Mouse (Mus musculus) left cerebral cortex, adult 2 months (tissue): ENCODE results near the gene Sostdc1. TPM values are rescaled to one million over a fixed set of nuclear protein-coding genes. Genes with fewer than 3 reads are reported as not detected.

Experiments used
- DNase-seq, 2 experiments: peaks; one replicate each; pipeline ENCODE4 v3.0.0; 2021 to 2022; ENCODE audit warnings: low spot score in 2 of 2, mixed read lengths in 1 of 2; ENCODE audit errors: extremely low spot score in 1 of 2
- H3K27ac ChIP-seq: fragments of 200-600 bp; 2 replicates; pipeline ENCODE4 v1.8.1; 2022
- H3K4me3 ChIP-seq: fragments of 200-600 bp; 2 replicates; pipeline ENCODE4 v1.8.1; 2022
- CTCF ChIP-seq: fragments of 200-600 bp; IDR thresholded peaks from 2 replicates; pipeline ENCODE4 v1.8.1; 2022; ENCODE audit warnings: antibody characterized with exemption, mild to moderate bottlenecking, moderate library complexity
- intact Hi-C: fragments of 180-260 bp; cut with DNase I; formaldehyde crosslinking; loops from one replicate; pipeline ENCODE4 v1.15.1; 2025
- long read RNA-seq, 2 experiments: library from polyadenylated mRNA; stranded (forward); transcript quantifications; one replicate each; pipeline ENCODE4 v2.0.0; 2021; ENCODE audit warnings: borderline mapping rate in 2 of 2
- total RNA-seq, 2 experiments: library from RNA; stranded (reverse); gene quantifications; 2 replicates each; pipeline ENCODE4 v1.2.3; 2021

Gene Sostdc1
- total RNA-seq: 1 to 10 TPM; 2.0 to 2.9 TPM
- long read RNA-seq, experiment 1, partial matches to known transcripts: 0 of 1 reads
- long read RNA-seq, experiment 1, other reads (novel, unspliced or antisense): 0 of 1 reads
- long read RNA-seq, experiment 2, partial matches to known transcripts: 1 of 3 reads
- long read RNA-seq, experiment 2, other reads (novel, unspliced or antisense): 0 of 3 reads

DNA sequence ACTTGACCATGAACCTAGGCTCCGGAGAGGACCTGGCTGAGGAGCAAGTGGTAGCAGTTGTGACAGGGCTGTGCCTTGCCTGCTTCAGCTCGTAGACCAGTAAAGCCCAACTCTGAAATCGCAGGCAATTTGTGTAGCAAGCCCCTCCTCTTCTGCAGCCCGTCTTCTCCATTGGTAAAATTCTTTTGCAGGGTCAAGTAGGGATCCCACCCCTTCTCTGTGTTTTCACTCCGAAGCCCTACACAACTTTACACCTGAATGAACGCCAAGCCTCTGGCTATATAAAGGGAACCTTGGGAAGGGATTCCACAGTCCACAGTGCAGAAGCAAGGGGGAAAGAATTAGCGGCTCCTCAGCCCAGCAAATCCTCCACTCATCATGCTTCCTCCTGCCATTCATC is at the start of gene Sostdc1:
Gene Sostdc1, plus strand, starts transcription at position 224 of the 400 bp plus-strand sequence.
- peak within 1 kb of the TSS; percentile 16 for H3K4me3 ChIP-seq
- intact Hi-C loops: no loop called here

DNA sequence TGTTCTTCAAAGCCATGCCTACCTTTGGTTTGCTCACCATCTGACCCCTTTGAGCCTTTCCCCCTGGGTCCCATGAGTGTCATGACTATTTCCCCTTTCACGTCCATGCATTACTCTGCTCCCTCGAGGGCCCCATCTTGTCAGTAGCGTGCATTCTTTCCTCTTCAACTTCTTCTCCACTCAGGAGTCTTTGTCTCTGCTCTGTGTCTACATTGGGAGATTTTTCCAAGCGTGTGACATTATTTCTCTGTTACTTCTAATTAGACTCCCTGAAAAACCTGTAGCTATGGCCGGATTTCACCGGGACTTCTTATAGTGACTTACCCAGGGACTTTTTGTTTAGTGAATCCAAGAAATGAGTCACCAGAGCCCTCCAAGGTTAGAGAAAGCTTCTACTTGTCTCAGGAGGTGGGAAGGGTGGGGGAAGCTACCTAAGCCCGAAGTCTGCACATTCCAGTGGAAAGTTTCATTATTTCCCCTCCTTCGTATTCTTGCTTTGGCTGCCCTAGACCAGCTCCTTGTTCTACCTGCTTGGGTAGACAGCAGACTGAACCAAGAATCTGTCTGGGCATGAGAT is 46.2 kb upstream of the Sostdc1 start:
- intact Hi-C loops: no loop called here
- TF ChIP-seq CTCF: no peak
- Histone ChIP-seq H3K4me3 (no peak overlapping the region), H3K27ac (no peak overlapping the region)
- DNase-seq: no peak

More for the DNA sequence above, at the start of gene Sostdc1:
- TF ChIP-seq CTCF: no peak
- DNase-seq: no peak
- H3K27ac ChIP-seq: no peak within 1 kb of the TSS

DNA sequence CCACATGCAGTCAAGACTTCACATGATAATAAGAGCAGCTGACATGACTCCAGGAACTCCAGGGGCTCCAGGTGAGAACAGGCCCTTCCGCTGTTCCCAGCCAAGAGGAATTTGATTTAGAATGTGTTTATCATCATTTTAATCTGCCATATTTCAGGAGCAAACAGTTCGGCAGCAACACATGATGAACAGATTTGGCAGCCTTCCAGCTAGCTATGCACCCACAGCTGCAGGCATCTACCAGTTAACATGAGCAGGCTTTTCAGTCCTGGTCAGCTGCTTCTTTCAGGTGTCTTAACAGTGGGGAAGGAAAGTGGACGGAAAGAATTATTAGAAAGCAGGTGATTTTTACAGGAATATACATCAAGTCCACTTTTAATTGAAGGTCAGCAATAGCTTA is 39.1 kb upstream of the Sostdc1 start:
- no peak for TF ChIP-seq CTCF
- DNase-seq: no peak
- Histone ChIP-seq H3K27ac (no peak overlapping the region), H3K4me3 (no peak overlapping the region)
- intact Hi-C loops: no loop called here

DNA sequence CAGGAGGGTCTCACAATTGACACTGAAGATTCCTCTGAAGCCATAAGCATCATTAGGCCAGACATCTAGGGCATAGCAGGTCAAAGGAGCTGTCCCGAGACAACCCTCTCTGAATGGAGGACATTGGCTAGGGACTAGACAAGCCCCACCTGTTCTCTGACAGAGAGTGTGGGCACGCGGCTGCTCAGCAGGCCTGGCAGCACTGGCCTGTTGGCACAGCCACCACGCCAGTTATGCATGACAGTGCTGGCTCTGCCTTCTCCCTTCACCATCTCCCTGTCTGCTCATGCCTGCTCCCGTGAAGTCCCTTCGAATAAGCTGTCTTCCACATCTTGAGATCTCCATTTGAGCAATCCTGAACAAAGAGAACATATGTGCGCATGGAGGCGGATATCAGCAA is 24.3 kb upstream of the Sostdc1 start:
- no peak overlapping the region for H3K4me3 ChIP-seq
- H3K27ac ChIP-seq: no peak overlapping the region
- intact Hi-C loops: no loop called here
- TF ChIP-seq CTCF: no peak
- no peak for DNase-seq

GRCm38 (mm10) chr12:36290465-36290864 is 23.5 kb upstream of the Sostdc1 start:
- H3K27ac ChIP-seq: no peak overlapping the region
- intact Hi-C loops: no loop called here
- no peak for TF ChIP-seq CTCF

DNA sequence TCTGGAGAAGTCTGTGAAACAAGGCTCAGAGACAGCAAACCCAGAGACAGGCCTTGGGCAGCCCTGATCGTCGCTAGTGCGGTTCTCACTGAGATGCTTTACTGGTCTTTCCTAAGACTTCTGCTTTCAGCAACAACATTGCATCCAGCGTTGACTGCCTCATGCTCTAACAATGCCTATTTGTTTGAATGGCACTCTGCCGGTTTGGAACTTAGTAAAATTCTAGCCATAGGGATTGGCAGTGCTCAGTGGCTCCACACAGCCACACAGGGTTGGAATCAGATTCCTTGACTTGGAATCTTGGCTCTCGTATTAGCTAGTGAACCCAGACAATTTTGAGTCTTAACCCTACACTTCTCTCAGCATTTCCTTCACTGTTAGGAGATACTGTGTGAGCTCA is 22.6 kb upstream of the Sostdc1 start:
- no peak for TF ChIP-seq CTCF
- Histone ChIP-seq H3K27ac (no peak overlapping the region), H3K4me3 (no peak overlapping the region)
- intact Hi-C loops: no loop called here
- DNase-seq: no peak

More at GRCm38 (mm10) chr12:36290465-36290864, 23.5 kb upstream of the Sostdc1 start:
- no peak overlapping the region for H3K4me3 ChIP-seq
- DNase-seq: no peak

- Histone ChIP-seq H3K27ac (peak overlapping the region; percentile 47; the same call in 1 of the 2 replicates), H3K4me3 (peak overlapping the region; percentile 46)
- TF ChIP-seq CTCF: no peak
- peak in 1 of 2 experiments; percentile 41 for DNase-seq
- intact Hi-C loops: no loop called here
Measured at GRCm38 (mm10) chr12:36302326-36302725, 11.6 kb upstream of the Sostdc1 start.

DNA sequence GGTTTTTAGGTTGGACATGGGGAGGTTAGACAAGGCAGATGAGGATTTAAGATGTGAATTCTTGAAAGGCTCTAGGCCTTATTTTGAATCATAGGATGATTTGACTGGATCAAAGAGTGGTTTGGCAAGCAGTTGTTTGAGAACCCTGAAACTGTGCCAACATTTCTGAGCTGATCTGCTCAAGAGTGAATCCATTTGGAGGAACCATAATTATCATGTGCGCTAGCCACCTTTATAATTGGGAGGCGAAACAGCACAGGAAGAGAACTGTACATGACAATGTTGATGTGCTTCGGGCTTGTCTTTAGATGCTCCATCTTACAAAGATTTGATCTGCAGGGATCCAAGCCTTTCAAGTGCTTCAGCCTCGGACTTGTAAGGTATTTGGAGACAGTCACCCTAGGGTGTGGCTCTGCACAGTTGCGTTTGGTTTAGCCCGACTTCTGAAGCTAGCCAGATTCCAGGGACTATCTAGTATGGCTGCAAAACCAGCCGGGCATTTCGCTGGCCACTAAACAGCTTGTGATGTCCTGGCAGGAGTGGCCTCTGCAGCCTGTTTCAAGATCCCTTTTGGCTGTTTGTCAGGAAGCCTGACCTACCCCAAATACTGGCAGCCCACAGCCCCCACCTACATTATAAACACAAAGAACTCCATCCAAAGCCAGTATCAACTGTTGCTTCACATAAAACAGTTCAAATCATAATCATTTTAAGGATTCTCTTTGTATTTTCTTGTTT is 10.9 kb upstream of the Sostdc1 start:
- DNase-seq: no peak
- H3K27ac ChIP-seq: no peak overlapping the region
- TF ChIP-seq CTCF: no peak
- intact Hi-C loops: no loop called here
- H3K4me3 ChIP-seq: no peak overlapping the region; the same call in 1 of the 2 replicates

GRCm38 (mm10) chr12:36308737-36309420 is 5.1 kb upstream of the Sostdc1 start:
- Histone ChIP-seq H3K4me3 (no peak overlapping the region), H3K27ac (no peak overlapping the region)
- intact Hi-C loops: no loop called here
- no peak for DNase-seq
- TF ChIP-seq CTCF: no peak

GRCm38 (mm10) chr12:36313015-36313414 is 924 bp upstream of the Sostdc1 start:
- intact Hi-C loops: no loop called here
- no peak overlapping the region for H3K4me3 ChIP-seq
- DNase-seq: no peak
- TF ChIP-seq CTCF: no peak
- H3K27ac ChIP-seq: no peak overlapping the region

DNA sequence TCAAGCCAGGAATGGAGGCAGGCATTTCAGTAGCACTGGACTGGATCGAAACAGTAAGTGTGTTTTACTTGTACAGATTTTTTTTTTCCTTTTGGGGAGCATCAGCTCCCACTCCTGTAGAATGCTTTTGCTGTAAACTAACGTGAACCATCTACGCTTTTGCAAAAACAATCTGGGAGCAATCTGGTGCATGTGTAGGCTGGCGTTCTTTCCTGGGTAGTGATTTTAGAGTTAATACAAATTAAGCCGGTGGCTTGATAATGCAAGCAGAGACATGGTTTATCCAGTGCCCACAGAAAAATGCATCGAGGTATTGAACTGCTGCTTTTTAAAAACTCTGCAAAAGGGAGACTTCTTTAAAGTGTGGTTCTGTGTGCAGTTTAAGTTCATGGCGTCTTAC is 507 bp downstream of the Sostdc1 start:
- intact Hi-C loops: no loop called here
- no peak overlapping the region for H3K27ac ChIP-seq
- no peak for DNase-seq
- peak overlapping the region; percentile 16 for H3K4me3 ChIP-seq
- TF ChIP-seq CTCF: no peak

DNA sequence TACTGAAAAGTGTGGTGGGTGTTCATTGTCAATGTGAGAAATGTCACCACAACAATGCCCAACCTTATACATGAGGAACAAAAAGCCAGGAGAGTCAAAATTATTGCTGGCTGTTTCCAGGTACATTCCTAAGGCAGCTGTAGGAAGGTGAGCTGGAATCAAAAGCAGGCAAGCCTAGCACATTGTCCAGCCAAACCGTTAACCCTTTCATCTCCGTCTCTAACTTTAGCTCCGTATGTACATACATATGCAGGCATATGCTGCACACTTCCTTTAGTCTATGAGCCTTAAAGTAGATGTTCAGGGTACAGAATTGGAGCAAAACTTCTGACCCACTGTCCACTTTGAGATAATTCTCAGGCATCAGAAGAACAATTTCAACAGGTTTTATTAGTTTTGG is 1.6 kb downstream of the Sostdc1 start:
- no peak for DNase-seq
- Histone ChIP-seq H3K27ac (no peak overlapping the region), H3K4me3 (no peak overlapping the region)
- intact Hi-C loops: no loop called here
- no peak for TF ChIP-seq CTCF
